Mouse (Mus musculus): Measurements from ENCODE around the gene Cfb. TPM values are rescaled to one million over a fixed set of nuclear protein-coding genes. Genes with fewer than 3 reads are reported as not detected.

The Cfb gene
- total RNA-seq, 2 experiments from 2014 or later: not detected

GRCm38 (mm10) chr17:34887942-34888341 lies 25.6 kb upstream of the Cfb start:
- no peak for ATAC-seq (replicated peaks; ENCODE audit: low FRiP score, low TSS enrichment, poor library complexity, severe bottlenecking)

- no peak for ATAC-seq (replicated peaks; ENCODE audit: low FRiP score, low TSS enrichment, poor library complexity, severe bottlenecking)
Observed at GRCm38 (mm10) chr17:34885615-34886014, 23.3 kb upstream of the Cfb start.

- ATAC-seq (replicated peaks; ENCODE audit: low FRiP score, low TSS enrichment, poor library complexity, severe bottlenecking): 0 out of 2 replicates have a peak, but pooled peaks have one; percentile 23
Observed at GRCm38 (mm10) chr17:34884704-34885103, 22.4 kb upstream of the Cfb start.

GRCm38 (mm10) chr17:34883332-34883731 lies 21.0 kb upstream of the Cfb start:
- no peak for ATAC-seq (replicated peaks; ENCODE audit: low FRiP score, low TSS enrichment, poor library complexity, severe bottlenecking)

- ATAC-seq (replicated peaks; ENCODE audit: low FRiP score, low TSS enrichment, poor library complexity, severe bottlenecking): no peak
Observed at GRCm38 (mm10) chr17:34881683-34882310, 19.5 kb upstream of the Cfb start, which contains the start of gene Gm20547. Gm20547 (minus strand) TSS chr17:34882042.

GRCm38 (mm10) chr17:34881166-34881565 lies 18.8 kb upstream of the Cfb start:
- no peak for ATAC-seq (replicated peaks; ENCODE audit: low FRiP score, low TSS enrichment, poor library complexity, severe bottlenecking)

GRCm38 (mm10) chr17:34879336-34879879 lies 17.1 kb upstream of the Cfb start, which contains the start of gene Zbtb12:
Zbtb12 (plus strand) TSS chr17:34879483.
- ATAC-seq (replicated peaks; ENCODE audit: low FRiP score, low TSS enrichment, poor library complexity, severe bottlenecking): no peak

GRCm38 (mm10) chr17:34874321-34874720 lies 12.0 kb upstream of the Cfb start:
- no peak for ATAC-seq (replicated peaks; ENCODE audit: low FRiP score, low TSS enrichment, poor library complexity, severe bottlenecking)

- no peak for ATAC-seq (replicated peaks; ENCODE audit: low FRiP score, low TSS enrichment, poor library complexity, severe bottlenecking)
Observed at GRCm38 (mm10) chr17:34865981-34866380, 3.7 kb upstream of the Cfb start.

- no peak for ATAC-seq (replicated peaks; ENCODE audit: low FRiP score, low TSS enrichment, poor library complexity, severe bottlenecking)
Observed at GRCm38 (mm10) chr17:34861704-34862415, 458 bp downstream of the Cfb start.

- no peak for ATAC-seq (replicated peaks; ENCODE audit: low FRiP score, low TSS enrichment, poor library complexity, severe bottlenecking)
Observed at GRCm38 (mm10) chr17:34860514-34860913, 1.8 kb downstream of the Cfb start.

- ATAC-seq (replicated peaks; ENCODE audit: low FRiP score, low TSS enrichment, poor library complexity, severe bottlenecking): no peak
Observed at GRCm38 (mm10) chr17:34858670-34859069, 3.6 kb downstream of the Cfb start.

GRCm38 (mm10) chr17:34855825-34856224 lies 6.5 kb downstream of the Cfb start:
- peak; percentile 42; the same call in 1 of the 2 replicates for ATAC-seq (replicated peaks; ENCODE audit: low FRiP score, low TSS enrichment, poor library complexity, severe bottlenecking)

- ATAC-seq (replicated peaks; ENCODE audit: low FRiP score, low TSS enrichment, poor library complexity, severe bottlenecking): no peak
Observed at GRCm38 (mm10) chr17:34854761-34855160, 7.6 kb downstream of the Cfb start.

GRCm38 (mm10) chr17:34853511-34853910 lies 8.8 kb downstream of the Cfb start:
- ATAC-seq (replicated peaks; ENCODE audit: low FRiP score, low TSS enrichment, poor library complexity, severe bottlenecking): no peak

GRCm38 (mm10) chr17:34850517-34851125 lies 11.7 kb downstream of the Cfb start:
- peak; percentile 5; the same call in 1 of the 2 replicates for ATAC-seq (replicated peaks; ENCODE audit: low FRiP score, low TSS enrichment, poor library complexity, severe bottlenecking)

- ATAC-seq (replicated peaks; ENCODE audit: low FRiP score, low TSS enrichment, poor library complexity, severe bottlenecking): peak; percentile 94
Observed at GRCm38 (mm10) chr17:34849722-34850516, 12.4 kb downstream of the Cfb start, which contains the start of the genes Skiv2l and Nelfe. Skiv2l (minus strand) TSS chr17:34850210. Nelfe (plus strand) TSS chr17:34850391.

GRCm38 (mm10) chr17:34847615-34848014 lies 14.7 kb downstream of the Cfb start:
- no peak for ATAC-seq (replicated peaks; ENCODE audit: low FRiP score, low TSS enrichment, poor library complexity, severe bottlenecking)

GRCm38 (mm10) chr17:34847192-34847591 lies 15.1 kb downstream of the Cfb start:
- no peak for ATAC-seq (replicated peaks; ENCODE audit: low FRiP score, low TSS enrichment, poor library complexity, severe bottlenecking)
